Mouse (Mus musculus) heart, adult 11 months (tissue): ENCODE data around the gene Lce1j.
"Not testable (repeated sequence)": the region's sequence is repeated elsewhere in the genome, so short reads cannot be mapped to it uniquely, and the experiment has no call there.

Source experiments
- DNase-seq: peaks from one replicate; pipeline ENCODE4 v3.0.0; 2022

The Lce1j gene

GRCm38 (mm10) chr3:92790414-92790813 is at the start of gene Lce1j:
Gene Lce1j (minus strand): TSS chr3:92790514.
- no peak for DNase-seq

- DNase-seq = no peak
Measured at GRCm38 (mm10) chr3:92827108-92827507, 36.8 kb upstream of the Lce1j start, which contains the start of gene Kprp. Gene Kprp (minus strand): TSS chr3:92827247.

GRCm38 (mm10) chr3:92825808-92826207 is 35.5 kb upstream of the Lce1j start:
- no peak for DNase-seq

GRCm38 (mm10) chr3:92816036-92816435 is 25.7 kb upstream of the Lce1j start:
- DNase-seq = not testable (repeated sequence)

GRCm38 (mm10) chr3:92815581-92815980 is 25.3 kb upstream of the Lce1j start:
- no peak for DNase-seq

GRCm38 (mm10) chr3:92807791-92808190 is 17.5 kb upstream of the Lce1j start, which contains the start of gene Lce1k:
Gene Lce1k (minus strand): TSS chr3:92807891.
- no peak for DNase-seq

GRCm38 (mm10) chr3:92778799-92779198 is 11.5 kb downstream of the Lce1j start, which contains the start of gene Lce1i:
Gene Lce1i (minus strand): TSS chr3:92778899.
- DNase-seq = no peak

GRCm38 (mm10) chr3:92771573-92771972 is 18.7 kb downstream of the Lce1j start:
- no peak for DNase-seq

- DNase-seq = no peak
Measured at GRCm38 (mm10) chr3:92764965-92765364, 25.3 kb downstream of the Lce1j start, which contains the start of gene Lce1h. Gene Lce1h (minus strand): TSS chr3:92765065.

GRCm38 (mm10) chr3:92753197-92753596 is 37.1 kb downstream of the Lce1j start:
- DNase-seq = no peak

- no peak for DNase-seq
Measured at GRCm38 (mm10) chr3:92752238-92752637, 38.1 kb downstream of the Lce1j start, which contains the start of gene Lce1g. Gene Lce1g (minus strand): TSS chr3:92752338.

GRCm38 (mm10) chr3:92738996-92739395 is 51.3 kb downstream of the Lce1j start, which contains the start of gene Gm38119:
Gene Gm38119 (minus strand): TSS chr3:92739096.
- no peak for DNase-seq
